Mouse (Mus musculus): Measurements from ENCODE around the gene Abca15. TPM values are rescaled to one million over a fixed set of nuclear protein-coding genes. Genes with fewer than 3 reads are reported as not detected.

The Abca15 gene
- polyA plus RNA-seq, 1 experiment from 2014 or later: not detected

GRCm38 (mm10) chr7:120426625-120427024 is 98.2 kb downstream of the Abca15 start:
- Histone ChIP-seq H3K9me3 (ENCODE audit: control insufficient read depth, low read length) (no peaks in the 10 kb centered on the region), H3K4me2 (ENCODE audit: low read length) (no peak overlapping the region), H3K4me1 (ENCODE audit: control insufficient read depth, insufficient read depth, low read depth, low read length) (no peaks in the 10 kb centered on the region), H3K4me3 (ENCODE audit: low read length) (no peak overlapping the region), H3K27ac (ENCODE audit: low read depth, low read length) (no peak overlapping the region), H3K36me3 (ENCODE audit: control insufficient read depth, insufficient read depth, low read length) (no peaks in the 10 kb centered on the region), H3K27me3 (replicated peaks; ENCODE audit: control insufficient read depth, insufficient read depth, low read length) (no peaks in the 10 kb centered on the region), H3K9ac (ENCODE audit: low read depth, low read length) (no peak overlapping the region)
- no peak for ATAC-seq
- 38% methylated on average over 3 of the region's 3 CpGs for WGBS

DNA sequence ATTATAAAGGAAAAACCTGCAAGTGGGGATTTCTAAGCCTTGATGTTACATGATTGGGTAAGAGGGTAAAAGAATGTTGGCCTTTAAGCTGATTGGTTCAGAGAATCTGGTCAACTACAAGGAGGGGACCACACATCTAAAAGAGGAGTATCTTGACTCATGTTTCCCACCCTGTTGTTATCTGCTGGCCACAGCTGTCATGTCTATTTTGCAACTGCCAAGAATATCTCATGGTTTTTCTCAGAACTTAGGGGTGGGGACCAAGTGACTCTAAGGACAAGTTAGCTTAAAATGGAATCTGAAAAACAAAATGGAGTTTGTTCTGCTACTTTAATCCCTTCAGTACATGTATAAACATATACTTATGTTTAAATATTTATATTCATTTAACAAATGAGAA is 103.0 kb downstream of the Abca15 start:
- H3K36me3 ChIP-seq (ENCODE audit: control insufficient read depth, insufficient read depth, low read length): no peaks in the 10 kb centered on the region
- H3K9me3 ChIP-seq (ENCODE audit: control insufficient read depth, low read length): no peaks in the 10 kb centered on the region
- no peaks in the 10 kb centered on the region for H3K4me1 ChIP-seq (ENCODE audit: control insufficient read depth, insufficient read depth, low read depth, low read length)
- no peak overlapping the region for H3K9ac ChIP-seq (ENCODE audit: low read depth, low read length)
- no peak overlapping the region for H3K4me2 ChIP-seq (ENCODE audit: low read length)
- H3K4me3 ChIP-seq (ENCODE audit: low read length): no peak overlapping the region
- no peak for ATAC-seq
- H3K27ac ChIP-seq (ENCODE audit: low read depth, low read length): no peak overlapping the region
- no peaks in the 10 kb centered on the region for H3K27me3 ChIP-seq (replicated peaks; ENCODE audit: control insufficient read depth, insufficient read depth, low read length)

Other genes starting within 250 kb of the Abca15 start
- gene Dnah3, start 233.4 kb upstream of the Abca15 start, polyA plus RNA-seq (2015; fragmentation: Nextera tagmentation; extraction: Ambion mirVana): 0.11 TPM in 1 of 2 replicates, not detected in the other
- 17.1 and 19.3 TPM in 2 replicates for gene Tmem159, start 226.3 kb upstream of the Abca15 start, polyA plus RNA-seq (2015; fragmentation: Nextera tagmentation; extraction: Ambion mirVana)
- not detected in 2 replicates for gene Zp2, start 183.4 kb upstream of the Abca15 start, polyA plus RNA-seq (2015; fragmentation: Nextera tagmentation; extraction: Ambion mirVana)
- not detected in 2 replicates for gene Anks4b, start 154.8 kb upstream of the Abca15 start, polyA plus RNA-seq (2015; fragmentation: Nextera tagmentation; extraction: Ambion mirVana)
- 10.7 and 12.9 TPM in 2 replicates for gene Crym, start 126.6 kb upstream of the Abca15 start, polyA plus RNA-seq (2015; fragmentation: Nextera tagmentation; extraction: Ambion mirVana)
- gene Abca14, start 124.7 kb upstream of the Abca15 start, polyA plus RNA-seq (2015; fragmentation: Nextera tagmentation; extraction: Ambion mirVana): not detected in 2 replicates
- not detected in 2 replicates for gene Abca16, start 81.0 kb downstream of the Abca15 start, polyA plus RNA-seq (2015; fragmentation: Nextera tagmentation; extraction: Ambion mirVana)

All from hindbrain, embryonic 16.5 days (tissue).